Mouse (Mus musculus): ENCODE results near the gene Abhd12b.
"Not testable (repeated sequence)": the region's sequence is repeated elsewhere in the genome, so short reads cannot be mapped to it uniquely, and the experiment has no call there.

Gene Abhd12b

GRCm38 (mm10) chr12:70140542-70140941 lies 13.4 kb upstream of the Abhd12b start:
- DNase-seq = no peak

GRCm38 (mm10) chr12:70140993-70141576 lies 12.9 kb upstream of the Abhd12b start:
- no peak for DNase-seq

GRCm38 (mm10) chr12:70144106-70144587 lies 9.8 kb upstream of the Abhd12b start:
- not testable (repeated sequence) for DNase-seq

- DNase-seq = peak; percentile 70
Measured at GRCm38 (mm10) chr12:70144637-70145448, 9.1 kb upstream of the Abhd12b start.

- DNase-seq = no peak
Measured at GRCm38 (mm10) chr12:70145586-70145985, 8.4 kb upstream of the Abhd12b start.

- no peak for DNase-seq
Measured at GRCm38 (mm10) chr12:70147986-70148630, 5.8 kb upstream of the Abhd12b start.

- DNase-seq = no peak
Measured at GRCm38 (mm10) chr12:70148631-70149265, 5.2 kb upstream of the Abhd12b start.

- no peak for DNase-seq
Measured at GRCm38 (mm10) chr12:70156222-70156621, 2.3 kb downstream of the Abhd12b start.

GRCm38 (mm10) chr12:70157292-70158066 lies 3.5 kb downstream of the Abhd12b start:
- no peak for DNase-seq

- DNase-seq = no peak
Measured at GRCm38 (mm10) chr12:70161057-70161456, 7.1 kb downstream of the Abhd12b start.

- DNase-seq = no peak
Measured at GRCm38 (mm10) chr12:70164741-70165140, 10.8 kb downstream of the Abhd12b start.

GRCm38 (mm10) chr12:70167950-70168349 lies 14.0 kb downstream of the Abhd12b start:
- no peak for DNase-seq

GRCm38 (mm10) chr12:70169969-70170368 lies 16.0 kb downstream of the Abhd12b start:
- DNase-seq = no peak

- DNase-seq = peak; percentile 16
Measured at GRCm38 (mm10) chr12:70183507-70183906, 29.6 kb downstream of the Abhd12b start.

GRCm38 (mm10) chr12:70184173-70184783 lies 30.3 kb downstream of the Abhd12b start:
- peak; percentile 15 for DNase-seq

- peak; percentile 13 for DNase-seq
Measured at GRCm38 (mm10) chr12:70192267-70192727, 38.4 kb downstream of the Abhd12b start.

GRCm38 (mm10) chr12:70195426-70195825 lies 41.5 kb downstream of the Abhd12b start:
- DNase-seq = no peak

- DNase-seq = no peak
Measured at GRCm38 (mm10) chr12:70196341-70196740, 42.4 kb downstream of the Abhd12b start.

- DNase-seq = no peak
Measured at GRCm38 (mm10) chr12:70201926-70202529, 48.1 kb downstream of the Abhd12b start.

GRCm38 (mm10) chr12:70204433-70204832 lies 50.5 kb downstream of the Abhd12b start:
- DNase-seq = no peak

GRCm38 (mm10) chr12:70208214-70208613 lies 54.3 kb downstream of the Abhd12b start:
- no peak for DNase-seq

Measured in cerebellum, adult 9-10 months (tissue).